ENCODE assay signal across 13 mouse cellular contexts in genomic region chr9:96160767-96161166, GRCm38 (mm10). TPM values are rescaled to one million over a fixed set of nuclear protein-coding genes. Genes with fewer than 3 reads are reported as not detected.
A peak's percentile ranks its signal among the peaks of the same experiment; 100 is the strongest.
DNase-seq lines count a peak whose midpoint lies in the region; ATAC-seq lines count a peak whose summit lies in the region.
"Had no signal": no experiment of that assay in that cellular context is flagged by ENCODE, and none has a peak within 500 bp of the region (broad histone marks: within the 10 kb centered on the region; RNA-seq: fewer than 3 reads in every experiment).

No protein-coding gene starts in this region.

- no peaks in the 10 kb centered on the region for H3K9me3 ChIP-seq in embryonic facial prominence, embryonic 11.5 days (replicated peaks; ENCODE audit: control insufficient read depth, low read length)
- no peaks in the 10 kb centered on the region for H3K9me3 ChIP-seq in heart, embryonic 13.5 days
- H3K9me3 ChIP-seq: embryonic facial prominence, embryonic 13.5 days; forebrain, embryonic 10.5 days; lung, embryonic 15.5 days had no signal

- intact Hi-C loops in gastrocnemius, postnatal 14 days (cut with DNase I; ENCODE audit: low total_unique reads) = no loop called here

- DNase-seq in gastrocnemius, postnatal 14 days = peak; percentile 9
- DNase-seq in gastrocnemius, postnatal 25 days = no peak
- peak; percentile 35 for DNase-seq in embryonic facial prominence, embryonic 11.5 days (ENCODE audit: low spot score)
- DNase-seq in kidney, postnatal 10 days = peak; percentile 29
- DNase-seq in spleen, adult 12 weeks (ENCODE audit: low spot score) = no peak
- DNase-seq in urinary bladder, postnatal 36 days (ENCODE audit: low spot score in 2 of 2) = no peak
- DNase-seq in layer of hippocampus, postnatal 25 days (ENCODE audit: extremely low spot score in 1 of 2, low spot score in 1 of 2) = no peak
- DNase-seq: cerebellum, adult 9-10 months; thymus, postnatal 25 days had no signal

- H3K27me3 ChIP-seq in embryonic facial prominence, embryonic 11.5 days (ENCODE audit: control insufficient read depth, insufficient read depth, low read length) = no peaks in the 10 kb centered on the region
- no peaks in the 10 kb centered on the region for H3K27me3 ChIP-seq in heart, embryonic 13.5 days (replicated peaks)
- H3K27me3 ChIP-seq: embryonic facial prominence, embryonic 13.5 days; lung, embryonic 15.5 days had no signal

- no peaks in the 10 kb centered on the region for H3K4me1 ChIP-seq in embryonic facial prominence, embryonic 11.5 days (ENCODE audit: control insufficient read depth, insufficient read depth, low read length)
- peaks cover 14% of the 10 kb centered on the region; the same call in 1 of the 2 replicates for H3K4me1 ChIP-seq in heart, embryonic 13.5 days
- H3K4me1 ChIP-seq: embryonic facial prominence, embryonic 13.5 days; lung, embryonic 15.5 days had no signal

- H3K4me3 ChIP-seq in embryonic facial prominence, embryonic 11.5 days (ENCODE audit: low read depth, low read length) = no peak overlapping the region
- H3K4me3 ChIP-seq in heart, embryonic 13.5 days = no peak overlapping the region
- H3K4me3 ChIP-seq: embryonic facial prominence, embryonic 13.5 days; forebrain, embryonic 10.5 days; lung, embryonic 15.5 days had no signal

- no peaks in the 10 kb centered on the region for H3K36me3 ChIP-seq in embryonic facial prominence, embryonic 11.5 days (replicated peaks; ENCODE audit: control insufficient read depth, insufficient read depth, low read depth, low read length)
- peaks cover 18% of the 10 kb centered on the region for H3K36me3 ChIP-seq in heart, embryonic 13.5 days
- H3K36me3 ChIP-seq: lung, embryonic 15.5 days had no signal

- no peak overlapping the region for H3K27ac ChIP-seq in embryonic facial prominence, embryonic 11.5 days (replicated peaks; ENCODE audit: low read depth, low read length)
- H3K27ac ChIP-seq in heart, embryonic 13.5 days (replicated peaks) = 0 out of 2 replicates have a peak overlapping the region, but pooled peaks have one; percentile 53
- H3K27ac ChIP-seq: embryonic facial prominence, embryonic 13.5 days; forebrain, embryonic 10.5 days; lung, embryonic 15.5 days had no signal

- H3K9ac ChIP-seq in embryonic facial prominence, embryonic 11.5 days (replicated peaks; ENCODE audit: low read length) = no peak overlapping the region
- peak overlapping the region; percentile 42; the same call in 1 of the 2 replicates for H3K9ac ChIP-seq in heart, embryonic 13.5 days
- H3K9ac ChIP-seq: embryonic facial prominence, embryonic 13.5 days; lung, embryonic 15.5 days had no signal

- H3K4me2 ChIP-seq in embryonic facial prominence, embryonic 11.5 days (ENCODE audit: low read depth, low read length) = no peak overlapping the region
- H3K4me2 ChIP-seq in heart, embryonic 13.5 days = no peak overlapping the region
- H3K4me2 ChIP-seq: embryonic facial prominence, embryonic 13.5 days; lung, embryonic 15.5 days had no signal

- 35% methylated on average over 3 of the region's 3 CpGs for WGBS in embryonic facial prominence, embryonic 11.5 days
- whole genome bisulfite sequencing in heart, embryonic 13.5 days = 59% methylated on average over 3 of the region's 3 CpGs

- ATAC-seq in embryonic facial prominence, embryonic 11.5 days (replicated peaks; ENCODE audit: insufficient number of reproducible peaks, low FRiP score, low TSS enrichment, low read depth) = no peak
- no peak for ATAC-seq in heart, embryonic 13.5 days (ENCODE audit: extremely low read depth, insufficient number of reproducible peaks, low FRiP score, low TSS enrichment)

RNA-seq across cellular contexts. Expression of gene Tfdp2, which starts 35.3 kb away (rescaled TPM):
- 10 to 100 TPM; 32.6 to 46.7 TPM for total RNA-seq in gastrocnemius, postnatal 14 days (2021)
- 10 to 100 TPM; 32.5 to 36.5 TPM for total RNA-seq in gastrocnemius, postnatal 25 days (2021)
- polyA plus RNA-seq in embryonic facial prominence, embryonic 11.5 days (2014; fragmentation: Nextera tagmentation; extraction: Ambion mirVana) = 67.1 and 81.1 TPM in 2 replicates
- 25.2 and 26.5 TPM in 2 replicates for polyA plus RNA-seq in heart, embryonic 13.5 days (2015; fragmentation: Nextera tagmentation; extraction: Ambion mirVana)
- total RNA-seq in layer of hippocampus, postnatal 25 days (2021) = 10 to 100 TPM; 32.1 to 41.6 TPM

RNA-seq across cellular contexts. Expression of gene Gk5, which starts 41.6 kb away (rescaled TPM):
- 1 to 10 TPM; 2.7 to 3.3 TPM for total RNA-seq in gastrocnemius, postnatal 14 days (2021)
- 1 to 10 TPM; 1.3 to 2.2 TPM for total RNA-seq in gastrocnemius, postnatal 25 days (2021)
- 3.0 and 3.9 TPM in 2 replicates for polyA plus RNA-seq in embryonic facial prominence, embryonic 11.5 days (2014; fragmentation: Nextera tagmentation; extraction: Ambion mirVana)
- 2.8 and 3.8 TPM in 2 replicates for polyA plus RNA-seq in heart, embryonic 13.5 days (2015; fragmentation: Nextera tagmentation; extraction: Ambion mirVana)
- 1 to 10 TPM; 4.1 to 5.1 TPM for total RNA-seq in layer of hippocampus, postnatal 25 days (2021)

Comparison
In these comparisons a context has a peak if more than half of its experiments do, and no peak if none do; other contexts are left out.
1. DNase-seq: peak in gastrocnemius, postnatal 14 days (single experiment), embryonic facial prominence, embryonic 11.5 days (single experiment) and kidney, postnatal 10 days (single experiment); none in gastrocnemius, postnatal 25 days (single experiment), spleen, adult 12 weeks (single experiment), urinary bladder, postnatal 36 days (0 of 2) and layer of hippocampus, postnatal 25 days (0 of 2).